Mouse (Mus musculus): ENCODE results near the gene Mgat4c.

The Mgat4c gene

DNA sequence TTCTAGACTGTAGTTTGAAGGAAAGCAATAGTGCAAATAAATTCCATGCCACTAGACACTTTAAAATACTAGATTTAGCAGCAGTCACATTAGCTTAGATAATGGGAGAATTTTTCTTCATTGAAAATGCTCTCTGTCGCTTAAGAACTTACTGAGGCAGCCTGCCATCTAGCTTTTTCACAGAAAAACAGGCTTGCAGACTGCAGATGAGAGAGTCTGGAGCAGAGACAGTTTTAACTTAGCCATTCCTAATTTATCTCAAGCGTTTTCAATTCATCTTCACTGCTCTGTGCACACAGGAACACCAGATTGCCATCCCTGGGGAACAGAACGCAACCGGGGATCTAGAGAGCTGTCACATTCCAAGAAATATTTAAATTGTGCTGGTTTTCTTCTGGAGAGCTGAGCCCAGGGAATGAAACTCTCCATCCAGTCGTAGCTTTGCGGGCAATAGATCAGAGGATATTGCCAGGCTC lies at the start of gene Mgat4c:
Mgat4c (plus strand) TSS at position 51 of the 476 bp plus-strand sequence.
- DNase-seq (ENCODE audit: low spot score in 2 of 2), result no peak

DNA sequence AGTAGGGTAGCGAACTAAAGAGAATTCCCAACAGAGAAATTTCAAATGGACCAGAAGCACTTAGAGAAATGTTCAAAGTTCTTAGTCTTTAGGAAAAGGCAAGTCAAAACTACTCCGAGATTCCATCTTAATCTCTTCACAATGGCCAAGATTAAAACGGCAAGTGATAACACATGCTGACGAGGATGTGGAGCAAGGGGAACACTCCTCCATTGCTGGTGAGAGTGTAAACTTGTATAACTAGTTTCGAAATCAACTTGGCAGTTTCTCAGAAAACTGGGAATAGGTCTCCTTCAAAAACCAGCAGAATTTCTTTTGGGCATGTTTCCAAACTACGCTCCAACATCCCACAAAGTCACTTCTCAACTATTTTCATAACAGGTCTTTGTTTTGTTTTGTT lies 46.0 kb upstream of the Mgat4c start:
- no peak for DNase-seq (ENCODE audit: low spot score in 2 of 2)

DNA sequence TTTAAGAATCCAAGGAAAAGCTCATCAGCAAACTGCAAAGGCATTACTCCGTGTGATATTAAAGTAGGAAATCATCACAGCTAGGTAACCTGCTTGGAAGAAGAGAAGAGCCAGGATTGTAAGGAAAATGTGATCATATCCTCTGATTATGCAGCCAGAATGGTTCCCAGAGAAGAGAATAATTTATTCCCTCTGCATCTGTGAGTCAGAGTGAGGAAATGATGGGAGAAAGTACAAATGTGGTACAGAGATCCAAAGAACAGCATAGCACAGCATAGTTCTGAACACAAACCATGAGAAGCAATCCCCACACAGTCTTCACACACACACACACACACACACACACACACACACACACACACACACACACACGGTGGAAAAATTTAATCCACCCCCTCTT lies 40.2 kb upstream of the Mgat4c start:
- DNase-seq (ENCODE audit: low spot score in 2 of 2), result no peak

DNA sequence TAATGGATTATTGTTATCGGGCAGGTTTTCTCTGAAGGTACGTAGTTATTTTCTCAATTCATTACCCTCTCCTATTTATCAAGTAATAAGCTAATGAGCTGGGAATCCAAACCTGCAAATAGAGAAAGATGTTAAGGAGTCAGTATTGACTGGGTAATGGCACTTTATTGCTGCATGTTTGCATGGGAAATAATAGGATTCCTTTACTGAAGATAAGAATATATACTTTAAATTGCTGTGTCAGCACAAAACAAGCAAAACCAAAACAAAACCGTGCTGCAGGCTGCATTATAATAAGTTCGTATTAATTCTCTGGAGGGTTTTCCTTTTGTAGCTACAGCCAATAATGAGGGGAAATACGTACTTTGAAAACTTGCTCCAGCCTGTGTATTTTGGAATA lies 627 bp downstream of the Mgat4c start:
- no peak for DNase-seq (ENCODE audit: low spot score in 2 of 2)

DNA sequence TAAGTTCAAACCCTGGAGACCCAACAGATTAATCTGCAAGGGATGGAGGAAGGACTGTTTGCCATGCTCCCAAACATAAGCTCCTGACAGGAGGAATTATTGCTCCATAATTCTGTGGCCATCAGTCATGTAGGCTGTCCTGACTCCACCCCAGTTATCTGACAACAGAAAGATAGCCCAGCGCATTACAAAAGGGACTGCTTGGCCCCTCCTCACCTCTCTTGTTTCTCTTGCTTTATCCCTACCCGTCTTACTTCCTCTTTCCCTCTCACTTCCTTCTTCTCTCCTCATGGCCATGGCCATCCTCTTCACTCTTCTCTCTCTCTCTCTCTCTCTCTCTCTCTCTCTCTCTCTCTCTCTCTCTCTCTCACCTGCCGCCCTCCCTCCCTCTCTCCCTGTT lies 80.5 kb downstream of the Mgat4c start:
- DNase-seq (ENCODE audit: low spot score in 2 of 2), result no peak

DNA sequence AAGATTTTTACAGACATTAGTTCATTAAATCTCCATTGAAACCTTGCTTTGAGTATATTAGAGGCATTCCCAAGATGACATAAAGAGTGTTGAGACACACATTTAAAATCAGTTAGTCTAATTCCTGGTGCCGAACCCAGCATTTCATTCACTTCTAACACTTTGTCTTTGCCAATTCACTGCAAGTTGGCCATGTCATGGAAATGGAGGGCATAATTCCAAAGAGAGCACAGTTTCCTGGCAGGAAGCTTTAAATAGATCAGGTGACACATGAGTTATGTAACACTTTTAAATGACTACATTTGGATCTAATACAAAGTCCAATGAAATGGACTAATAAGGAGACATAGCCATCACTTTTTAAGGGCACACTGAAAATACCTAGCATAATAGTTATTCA lies 89.4 kb downstream of the Mgat4c start:
- no peak for DNase-seq (ENCODE audit: low spot score in 2 of 2)

DNA sequence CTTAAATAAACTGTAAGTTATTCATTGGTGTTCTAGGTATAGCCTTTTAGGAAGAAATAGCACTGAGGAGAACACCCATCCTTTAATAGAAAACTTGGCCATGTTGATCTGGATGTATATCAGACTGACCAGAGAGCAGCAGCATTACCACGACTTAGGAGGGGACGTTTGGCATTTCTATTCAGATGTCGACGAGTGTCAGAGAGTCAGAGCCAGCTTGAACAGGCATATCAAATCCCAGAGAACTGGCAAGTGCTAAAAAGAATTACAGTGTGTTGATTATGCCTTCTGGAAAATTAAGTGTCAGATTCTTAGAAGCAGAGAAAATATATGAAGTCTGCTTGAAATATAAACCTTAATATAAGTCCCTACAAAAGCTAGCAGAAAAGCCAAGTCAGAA lies 89.9 kb downstream of the Mgat4c start:
- no peak for DNase-seq (ENCODE audit: low spot score in 2 of 2)

DNA sequence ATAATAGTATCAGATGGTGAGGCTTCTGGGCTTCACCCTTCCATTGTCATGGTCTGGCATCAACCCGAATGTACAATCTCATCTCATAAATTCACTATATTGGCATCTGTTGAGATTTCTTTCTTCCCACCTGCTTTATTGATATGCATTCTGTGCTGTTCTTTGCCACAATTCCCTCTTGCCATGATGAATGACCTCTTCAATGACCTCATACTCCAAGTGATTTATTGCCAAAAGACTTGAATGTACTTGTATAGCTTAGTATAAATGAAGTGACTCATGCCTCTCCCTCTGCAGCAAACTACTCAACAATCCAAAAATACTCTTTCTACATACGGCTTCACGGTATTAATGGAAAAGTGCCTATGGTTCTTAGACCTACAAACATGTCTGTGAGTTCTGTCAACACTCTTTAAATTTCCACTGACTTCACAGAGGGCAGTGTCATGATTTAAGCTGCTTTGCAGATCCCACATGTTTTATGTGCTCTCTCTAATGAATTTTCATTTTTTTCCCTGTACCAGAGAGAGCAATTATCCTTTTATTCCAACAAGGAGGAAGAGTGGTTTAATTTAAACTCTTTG lies 102.0 kb downstream of the Mgat4c start:
- no peak for DNase-seq (ENCODE audit: low spot score in 2 of 2)

DNA sequence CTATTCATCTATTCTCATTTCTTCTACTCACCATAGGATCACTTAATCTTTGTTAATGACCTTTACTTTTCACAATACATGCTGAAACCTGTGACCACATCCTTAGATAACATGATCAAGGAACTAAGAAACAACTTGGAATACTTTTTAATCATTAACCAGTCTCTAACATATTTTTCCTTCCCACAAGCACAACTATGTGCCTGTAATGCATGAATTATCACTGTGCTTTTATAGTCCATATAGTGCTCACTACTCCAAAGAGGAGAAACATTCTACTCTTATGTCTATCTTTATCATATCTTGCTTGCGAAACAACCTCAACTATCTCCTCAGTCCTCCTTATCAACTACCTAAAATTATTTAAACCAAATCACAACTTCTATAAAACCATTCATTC lies 114.2 kb downstream of the Mgat4c start:
- no peak for DNase-seq (ENCODE audit: low spot score in 2 of 2)

DNA sequence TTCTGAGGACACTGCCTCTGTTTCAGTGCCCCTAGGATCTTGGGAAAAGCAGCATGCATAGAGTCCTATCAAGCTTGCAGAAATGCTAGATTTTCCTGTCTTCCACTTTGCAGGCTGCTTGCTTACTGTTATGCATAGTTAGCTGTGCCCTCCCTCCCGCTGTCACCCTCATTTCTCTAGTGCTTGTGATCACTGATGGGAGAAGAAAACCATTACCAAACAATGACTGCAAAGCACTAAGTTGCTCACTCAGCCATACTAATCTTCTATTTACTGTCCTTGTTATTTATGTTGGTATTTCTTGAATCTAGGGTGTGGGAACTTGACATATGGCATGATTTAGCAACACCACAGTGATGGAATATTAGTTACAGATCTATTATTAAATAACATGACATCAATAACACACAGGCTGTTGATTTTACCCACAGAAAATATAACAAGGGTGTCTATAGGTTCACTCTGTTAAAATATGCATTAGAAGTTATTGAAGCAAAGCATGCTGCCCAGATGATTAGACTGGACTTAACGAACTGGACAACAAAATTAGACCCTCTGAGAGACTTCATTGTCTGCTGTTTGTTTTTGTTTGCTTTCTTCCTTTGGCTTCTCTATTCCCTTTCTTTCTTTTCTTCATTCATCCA lies 117.7 kb downstream of the Mgat4c start:
- no peak for DNase-seq (ENCODE audit: low spot score in 2 of 2)

DNA sequence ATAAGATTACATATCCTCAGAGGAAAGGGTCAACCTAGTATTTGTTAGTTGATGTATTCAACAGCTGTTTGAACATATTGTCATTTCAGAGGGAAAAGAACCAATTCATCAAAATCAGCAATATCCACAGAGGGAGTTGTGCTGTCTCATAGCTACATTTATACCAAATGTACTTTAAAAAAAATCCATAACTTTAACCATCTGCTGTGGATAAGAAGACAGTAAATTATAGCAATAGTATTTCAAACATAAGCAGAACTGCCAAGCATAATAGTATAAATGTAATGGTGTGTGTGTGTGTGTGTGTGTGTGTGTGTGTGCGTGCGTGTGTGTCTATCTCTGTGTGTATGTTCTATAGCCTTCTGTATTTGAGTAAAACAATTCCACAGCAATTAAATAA lies 127.5 kb downstream of the Mgat4c start:
- DNase-seq (ENCODE audit: low spot score in 2 of 2), result no peak

DNA sequence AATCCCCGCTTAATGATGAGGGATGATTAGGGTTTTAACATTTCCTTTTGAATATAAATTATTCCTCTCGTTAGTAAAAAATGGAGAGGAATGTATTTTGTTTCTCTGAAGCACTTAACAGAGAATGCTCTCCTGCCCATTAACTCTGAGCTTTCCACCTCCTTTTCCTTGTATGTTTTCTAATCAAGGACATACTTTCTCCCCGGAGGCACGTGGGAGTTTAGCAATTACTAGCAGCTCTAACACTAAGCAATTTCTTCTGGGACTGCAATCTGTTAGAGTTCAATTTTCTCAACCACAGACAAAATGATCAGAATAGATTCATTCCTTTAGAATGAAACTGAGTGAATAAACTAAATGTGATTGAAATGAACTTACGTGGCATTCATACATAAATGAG lies 135.6 kb downstream of the Mgat4c start:
- no peak for DNase-seq (ENCODE audit: low spot score in 2 of 2)

DNA sequence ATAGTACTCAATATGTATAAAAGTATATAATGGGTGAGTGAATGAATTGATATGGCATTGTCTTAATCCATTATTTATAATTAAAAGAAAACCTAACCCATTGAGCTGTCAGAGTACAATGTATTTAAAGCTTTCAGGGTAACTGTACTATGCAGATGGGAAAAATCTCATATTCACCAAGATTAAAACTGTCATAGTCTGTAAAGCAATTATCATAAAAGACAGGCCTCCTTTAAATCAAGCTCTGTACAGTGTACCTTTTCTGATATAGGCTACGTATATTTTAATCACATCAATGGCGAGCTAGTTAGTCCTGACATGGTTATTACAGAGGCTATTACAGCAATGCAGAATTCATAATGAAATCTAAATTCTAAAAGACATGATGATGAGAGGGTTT lies 146.7 kb downstream of the Mgat4c start:
- no peak for DNase-seq (ENCODE audit: low spot score in 2 of 2)

DNA sequence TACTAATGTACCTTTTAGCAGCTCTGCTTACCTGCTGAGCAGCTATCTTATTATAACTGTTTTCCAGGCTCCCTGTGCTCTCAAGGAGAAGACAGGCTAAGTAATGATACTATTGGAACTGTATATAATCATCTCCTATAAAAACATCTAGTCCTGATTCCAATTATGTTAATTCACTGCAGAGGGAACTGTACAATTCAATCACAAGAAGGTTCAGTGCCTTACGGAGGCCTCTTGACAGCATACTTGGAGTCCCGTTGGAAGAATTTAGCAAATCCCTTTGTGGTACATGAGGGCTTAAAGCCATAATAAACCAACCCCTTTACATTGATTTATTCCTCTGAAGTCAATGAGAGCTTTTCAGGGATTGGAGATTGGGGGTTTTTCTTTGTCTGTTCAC lies 174.8 kb downstream of the Mgat4c start:
- DNase-seq (ENCODE audit: low spot score in 2 of 2), result no peak

DNA sequence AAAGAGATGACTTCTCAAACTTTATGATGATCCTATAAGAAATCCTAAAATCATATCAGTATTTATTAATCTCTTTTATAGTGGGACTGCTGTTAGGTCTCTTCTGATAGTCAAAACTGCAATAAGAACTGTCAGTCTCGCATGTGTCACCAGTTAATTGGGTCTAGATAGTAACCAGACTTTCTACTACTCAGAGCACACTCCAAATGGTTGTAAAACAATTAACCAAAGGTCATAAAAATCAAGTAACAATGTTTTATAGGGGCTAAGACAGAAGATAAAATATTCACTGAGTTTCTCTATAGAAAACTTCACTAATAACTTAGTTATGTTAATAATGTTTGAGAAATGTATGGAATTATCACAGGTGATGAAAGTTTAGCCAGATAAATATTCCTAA lies 208.6 kb downstream of the Mgat4c start:
- DNase-seq (ENCODE audit: low spot score in 2 of 2), result no peak

DNA sequence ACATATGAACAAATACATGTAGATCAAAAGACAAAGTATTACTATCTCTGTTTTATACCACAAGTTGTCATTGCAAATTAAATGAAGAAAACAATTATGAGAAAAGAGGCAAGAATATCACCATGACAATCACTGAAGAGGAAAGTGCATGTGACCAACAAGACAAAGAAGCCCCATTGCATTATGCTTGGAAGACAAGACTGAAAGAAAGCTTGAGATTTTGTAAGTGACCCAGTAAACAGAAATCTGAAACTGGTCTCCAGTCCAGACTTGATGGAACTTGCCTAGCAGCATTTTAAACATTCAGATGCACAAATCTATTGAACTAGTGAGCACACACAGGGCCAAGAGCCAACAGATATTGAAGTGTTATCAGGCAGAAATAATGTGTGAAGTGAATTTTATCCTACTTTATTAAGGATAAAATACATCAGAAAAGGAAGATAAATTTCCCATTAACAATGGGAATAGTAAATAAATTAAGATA lies 236.1 kb downstream of the Mgat4c start:
- DNase-seq (ENCODE audit: low spot score in 2 of 2), result no peak

DNA sequence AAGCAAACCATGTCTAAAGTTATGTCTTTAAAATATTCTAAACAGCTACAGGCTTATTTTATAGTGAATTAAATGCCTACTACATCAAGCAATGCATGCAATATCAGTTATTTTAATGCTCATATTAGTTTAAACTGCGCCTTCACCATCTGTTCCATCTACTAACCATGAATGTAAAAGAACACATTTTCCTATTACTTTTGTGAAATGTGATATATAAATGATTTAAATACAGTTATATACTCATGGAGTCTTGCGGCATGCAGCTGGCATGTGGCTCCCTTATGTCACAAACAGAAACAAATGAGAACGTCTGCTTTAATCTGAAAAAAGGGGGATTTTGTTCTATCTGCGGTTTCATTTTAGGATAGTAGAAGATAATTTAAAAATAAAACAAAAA lies 316.3 kb downstream of the Mgat4c start:
- DNase-seq (ENCODE audit: low spot score in 2 of 2), result no peak

DNA sequence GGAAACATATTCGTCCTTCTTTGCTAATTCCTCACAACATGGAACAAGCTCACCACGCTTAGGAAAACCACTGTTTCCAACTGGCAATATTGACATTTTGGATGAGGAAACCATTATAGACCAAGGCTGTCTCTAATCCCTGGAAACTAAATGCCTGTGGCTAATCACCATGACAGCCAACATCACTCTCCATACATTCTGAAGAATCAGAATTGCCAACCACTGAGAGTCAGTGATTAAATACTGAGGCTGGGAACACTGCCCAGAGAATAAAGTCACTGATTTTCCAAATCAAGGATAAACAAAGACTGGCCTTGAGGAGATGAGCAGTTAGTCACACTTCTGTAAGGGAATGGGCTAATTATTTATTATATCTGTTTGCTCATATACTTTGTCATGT lies 361.2 kb downstream of the Mgat4c start:
- DNase-seq (ENCODE audit: low spot score in 2 of 2), result no peak

DNA sequence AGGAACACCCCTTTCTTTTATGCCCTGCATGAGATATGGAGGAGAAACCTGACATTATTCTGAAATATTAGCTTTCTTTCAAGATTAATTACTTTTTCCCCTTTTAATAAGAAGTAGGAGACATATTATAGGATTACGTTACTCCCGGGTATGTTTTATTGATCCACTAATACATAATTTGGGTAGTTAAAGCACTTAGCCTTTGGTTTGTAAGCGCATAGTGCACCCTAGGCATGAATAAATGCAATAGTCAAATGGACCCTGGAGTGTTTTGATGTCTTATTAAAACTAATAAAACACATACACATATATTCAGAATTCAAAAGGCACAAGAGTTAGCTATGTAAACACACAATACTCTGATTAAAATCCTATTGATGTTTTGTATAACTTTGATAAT lies 374.9 kb downstream of the Mgat4c start:
- no peak for DNase-seq (ENCODE audit: low spot score in 2 of 2)

DNA sequence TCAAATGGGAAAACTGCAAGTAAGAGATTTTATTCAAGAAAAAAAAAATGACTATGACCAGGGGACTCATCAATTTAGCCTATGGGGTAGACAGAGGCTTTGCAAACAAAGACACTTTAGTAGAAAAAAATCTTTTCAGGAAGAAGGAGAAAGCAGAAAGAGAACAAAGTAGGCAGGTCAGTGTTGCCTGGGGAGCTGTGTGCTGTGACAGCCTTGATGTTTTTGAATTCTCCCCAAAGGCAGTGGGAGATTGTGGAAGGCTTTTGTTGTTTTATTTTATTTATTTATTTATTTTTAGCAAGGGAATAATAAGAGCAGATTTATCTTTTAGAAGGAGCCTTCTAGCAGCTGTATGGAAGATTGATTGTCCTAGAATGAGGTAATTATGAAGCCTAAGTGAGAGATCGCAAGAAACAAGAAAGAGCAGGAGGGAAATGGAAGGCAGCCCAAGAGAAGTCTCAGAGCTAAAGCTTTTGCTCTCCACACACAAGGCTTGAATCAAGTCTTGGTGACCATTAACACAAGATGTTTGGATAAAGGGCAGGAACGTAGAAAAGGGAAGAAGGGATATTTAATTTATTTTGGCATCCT lies 375.8 kb downstream of the Mgat4c start:
- DNase-seq (ENCODE audit: low spot score in 2 of 2), result no peak

DNA sequence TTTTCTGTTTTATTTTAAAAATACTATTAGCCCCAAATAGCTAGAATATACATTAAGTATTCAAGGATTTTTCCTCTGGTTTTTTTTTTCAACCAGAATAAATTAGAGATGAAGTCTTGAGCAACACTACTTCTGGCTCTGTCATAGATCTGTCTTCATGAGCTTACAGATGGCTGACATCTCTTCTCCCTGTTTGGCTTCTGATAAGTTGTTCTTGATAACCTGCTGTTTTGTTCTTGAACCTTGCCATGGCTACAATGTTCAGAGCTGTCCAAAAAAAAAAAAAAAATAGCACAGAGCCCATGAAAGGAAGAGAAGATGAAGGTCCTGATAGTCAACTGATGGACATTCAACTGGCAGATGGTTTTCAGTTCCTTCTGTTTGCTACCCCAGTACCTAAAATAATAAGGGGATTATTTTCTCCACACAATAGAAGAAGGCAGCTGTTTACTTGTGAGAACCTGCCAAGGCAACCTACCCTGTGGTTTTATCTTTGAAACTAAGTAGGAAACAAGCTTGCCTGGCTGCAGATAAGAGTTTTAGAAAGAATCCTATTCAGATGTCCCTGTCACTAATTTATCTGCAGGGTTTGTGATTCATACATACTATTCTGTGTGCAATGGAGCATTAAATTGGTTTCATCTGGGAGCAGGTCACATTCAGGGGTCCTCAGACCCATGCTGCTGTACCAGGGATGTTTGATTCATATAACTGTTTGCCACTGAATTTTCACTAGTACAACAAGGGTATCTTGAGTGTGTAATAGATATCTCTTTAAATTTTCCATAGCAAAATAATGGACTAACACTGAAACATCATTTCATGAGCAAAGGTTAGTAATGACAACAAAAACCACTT lies 393.5 kb downstream of the Mgat4c start:
- DNase-seq (ENCODE audit: low spot score in 2 of 2), result no peak

DNA sequence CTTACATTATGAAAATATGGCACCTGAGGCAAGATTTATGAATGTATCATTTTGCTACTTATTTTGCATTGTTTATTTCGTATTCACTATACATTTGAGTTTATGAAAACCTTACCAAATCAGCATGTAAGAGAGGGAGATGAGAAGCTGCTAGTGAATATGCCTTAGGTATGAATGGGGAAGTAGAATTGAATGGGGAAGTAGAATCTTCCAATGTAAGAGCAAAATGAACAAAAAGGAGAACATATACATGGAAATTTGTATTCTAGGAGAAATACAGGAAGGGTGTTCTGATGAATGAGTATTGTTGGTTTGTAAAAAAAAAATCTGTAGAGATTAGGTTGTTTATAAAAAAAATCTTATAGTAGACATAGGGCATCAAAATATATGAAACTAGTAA lies 441.9 kb downstream of the Mgat4c start:
- no peak for DNase-seq (ENCODE audit: low spot score in 2 of 2)

All from spleen, postnatal 36 days (tissue).